Mouse (Mus musculus) liver, embryonic 14.5 days (tissue): ENCODE data around the gene Platr17.

Source experiments
- CTCF ChIP-seq: IDR thresholded peaks from 2 replicates; pipeline ENCODE4 v1.5.1; 2016; ENCODE audit warnings: antibody characterized with exemption, low read depth, control low read depth
- EP300 ChIP-seq: IDR thresholded peaks from 2 replicates; pipeline ENCODE4 v1.6.1; 2016; ENCODE audit warnings: antibody characterized with exemption, low read depth

DNA sequence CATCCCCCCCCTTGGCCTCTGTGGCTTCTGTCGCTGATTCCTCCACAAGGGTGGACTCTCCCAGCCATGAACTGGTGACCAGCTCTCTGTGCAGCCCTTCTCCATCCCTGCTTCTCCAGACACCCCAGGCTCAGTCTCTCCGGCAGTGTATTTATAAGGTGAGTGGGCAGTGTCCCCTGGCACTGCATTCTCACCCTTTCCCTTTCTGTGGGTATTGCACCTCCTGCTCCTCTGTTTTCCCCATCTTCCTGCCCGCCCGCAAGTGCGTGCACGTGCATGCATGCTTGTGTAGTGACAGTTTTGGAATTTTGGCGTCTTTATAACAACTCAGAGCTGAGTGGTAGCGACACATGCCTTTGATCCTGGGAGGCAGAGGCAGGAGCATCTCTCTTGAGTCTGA lies 9.0 kb downstream of the Platr17 start:
- no peak for TF ChIP-seq CTCF
- no peak for TF ChIP-seq EP300
